Mouse (Mus musculus) testis, adult 2 months (tissue): Measurements from ENCODE around the gene Supt7l.

Experiments used
- CTCF ChIP-seq: fragments of 200-500 bp; IDR thresholded peaks from 2 replicates; pipeline ENCODE4 v1.5.1; 2012; ENCODE audit warnings: low read depth, mild to moderate bottlenecking, inconsistent platforms, low read length, moderate library complexity; ENCODE audit not compliant: control insufficient read depth, insufficient read depth, insufficient replicate concordance
- POLR2A ChIP-seq: fragments of 200-500 bp; IDR thresholded peaks from 2 replicates; pipeline ENCODE4 v1.6.1; 2012; ENCODE audit warnings: low read depth, mild to moderate bottlenecking, inconsistent platforms, low read length, moderate library complexity; ENCODE audit not compliant: control insufficient read depth

GRCm38 (mm10) chr5:31527117-31527680, 408 bp downstream of the Supt7l start:
- no peak for TF ChIP-seq CTCF
- TF ChIP-seq POLR2A, result no peak
